Mouse (Mus musculus) kidney, adult 9 months (tissue): ENCODE measurements at regions not wholly inside any gene's neighbourhood (a gene's known extent, or its start where the extent isn't known, plus 50 kb on each side); places are given as distances from the start of the nearest gene placed in this dataset.

Experiments used
- DNase-seq: peaks from one replicate; pipeline ENCODE4 v3.0.0; 2022

GRCm38 (mm10) chr6:117427351-117428142, 259.2 kb downstream of the Cxcl12 start:
- DNase-seq: no peak

DNA sequence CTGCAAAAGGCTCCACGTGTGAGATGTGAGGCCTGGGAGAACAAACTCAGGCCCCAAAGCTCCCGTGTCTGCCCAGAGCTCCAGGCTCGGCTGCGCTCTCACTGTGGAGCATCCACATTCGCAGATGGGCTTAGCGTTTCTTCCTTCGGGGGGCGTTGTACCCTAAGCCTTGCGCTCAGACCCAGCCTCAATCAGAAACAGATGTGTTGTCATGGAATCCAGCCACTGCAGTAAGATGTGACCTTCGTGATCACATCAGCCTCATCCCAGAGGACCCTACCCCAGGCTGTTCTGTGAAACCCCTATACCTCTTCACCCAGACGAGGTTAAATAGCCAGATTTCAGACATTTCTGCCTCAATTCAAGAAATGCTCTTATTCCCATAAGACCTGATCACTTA, 260.1 kb downstream of the Cxcl12 start:
- no peak for DNase-seq

- peak; percentile 23 for DNase-seq
These were observed 262.8 kb downstream of the Cxcl12 start for GRCm38 (mm10) chr6:117430876-117431781.

DNA sequence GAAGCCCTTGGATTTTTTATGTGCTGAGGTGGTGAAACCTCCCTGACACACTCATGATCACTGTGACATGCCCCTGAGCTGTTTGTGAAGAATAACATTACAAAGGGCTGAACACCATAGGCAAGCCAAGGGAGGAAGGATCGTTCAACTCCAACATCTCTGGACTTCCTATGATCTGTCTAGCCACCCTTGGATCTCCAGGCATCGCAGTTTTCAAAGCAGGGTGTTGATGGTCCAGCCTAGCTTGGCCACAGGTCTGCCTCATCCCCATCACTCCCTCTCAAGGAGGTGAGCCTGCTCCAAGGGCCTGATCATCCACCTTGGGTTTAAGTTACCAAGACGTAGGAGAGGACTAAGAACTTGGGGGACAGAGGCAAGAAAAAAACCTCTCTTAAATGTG, 268.5 kb downstream of the Cxcl12 start:
- DNase-seq: no peak

- DNase-seq: no peak
These were observed 269.2 kb downstream of the Cxcl12 start for GRCm38 (mm10) chr6:117437411-117438101.

DNA sequence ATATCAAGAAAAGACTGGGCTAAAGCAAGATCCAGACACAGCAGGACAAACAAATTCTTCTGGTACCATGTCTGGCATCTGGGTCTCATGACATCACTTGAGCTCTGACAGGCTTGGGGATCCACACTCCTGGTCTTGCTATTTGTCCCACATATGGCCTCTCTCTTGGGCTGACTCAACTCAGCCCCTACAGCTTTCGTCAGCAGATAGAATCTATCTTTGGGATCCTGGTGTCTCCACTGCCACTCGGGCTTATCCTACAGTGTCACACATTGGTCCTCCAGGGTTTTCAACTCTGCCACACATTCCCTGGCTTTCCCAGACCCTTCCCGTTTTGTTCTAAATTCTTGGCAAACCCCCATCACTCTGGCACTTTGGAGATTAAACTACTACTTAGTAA, 280.3 kb downstream of the Cxcl12 start:
- DNase-seq: no peak

DNA sequence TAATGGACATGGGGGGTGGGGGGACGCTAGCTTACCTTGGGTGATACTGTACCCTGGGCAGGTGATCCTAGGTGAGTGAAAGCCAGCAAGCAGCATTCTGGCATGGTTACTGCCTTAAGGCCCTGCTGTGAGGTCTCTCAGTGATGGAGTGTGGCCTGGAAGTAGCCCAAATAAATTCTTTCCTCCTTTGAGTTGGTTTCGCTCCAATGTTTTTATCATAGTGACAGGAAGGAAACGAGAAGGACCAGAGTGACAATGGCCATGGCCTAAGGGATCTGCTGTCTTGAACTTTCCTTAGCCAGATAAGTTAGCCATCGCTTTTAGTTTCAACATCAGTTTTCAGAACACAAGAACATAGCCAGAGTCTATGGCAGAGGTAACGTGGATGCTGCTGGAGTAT, 282.7 kb downstream of the Cxcl12 start:
- peak; percentile 31 for DNase-seq

- no peak for DNase-seq
These were observed 291.9 kb downstream of the Cxcl12 start for GRCm38 (mm10) chr6:117460193-117460592.

- DNase-seq: no peak
These were observed 296.8 kb downstream of the Cxcl12 start for GRCm38 (mm10) chr6:117465165-117465564.

DNA sequence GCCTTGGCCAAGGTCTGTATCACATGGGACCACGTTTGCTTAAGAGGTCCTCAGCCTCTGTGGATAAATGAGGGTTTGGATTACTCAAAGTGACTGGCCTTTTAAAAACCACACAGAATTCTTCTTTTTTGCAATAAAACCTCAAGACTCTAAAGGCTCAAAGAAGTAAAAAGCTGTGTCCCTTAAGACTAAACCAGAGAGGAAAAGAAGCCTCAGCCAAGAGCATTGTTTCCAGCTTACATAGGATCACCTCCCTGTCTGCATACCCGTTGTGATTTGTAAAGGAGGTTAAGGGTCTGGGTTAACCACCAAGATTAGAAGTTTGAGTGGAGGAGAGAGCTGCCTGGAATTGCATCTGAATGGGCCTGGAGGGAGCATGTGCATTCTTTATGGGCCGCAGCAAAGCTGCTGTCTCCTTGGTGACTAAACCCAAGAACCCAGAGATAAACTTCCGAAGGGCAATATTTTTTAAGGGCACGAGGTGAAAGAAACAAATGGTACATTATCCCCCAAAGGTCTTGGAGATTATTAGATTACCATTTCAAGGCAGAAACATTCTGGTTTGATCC, 297.4 kb downstream of the Cxcl12 start:
- no peak for DNase-seq

DNA sequence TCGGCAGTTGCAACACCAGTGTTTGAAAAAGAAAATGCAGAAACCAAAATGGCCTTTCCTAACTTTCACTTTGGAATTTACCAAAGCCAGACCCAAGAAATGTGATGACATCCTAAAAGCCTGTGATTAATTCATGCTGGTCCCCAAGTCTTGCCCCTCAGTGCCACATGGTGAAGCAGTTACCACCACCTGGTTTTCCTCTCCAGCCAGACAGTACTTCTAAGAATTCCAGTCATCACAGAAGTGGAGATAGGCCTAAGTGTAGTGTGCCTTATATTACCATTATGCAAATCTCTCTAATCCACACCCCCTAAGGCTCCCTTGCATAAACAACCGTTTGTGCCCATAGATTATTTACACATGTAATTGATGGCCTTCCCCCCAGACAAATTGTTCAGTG, 311.0 kb downstream of the Cxcl12 start:
- DNase-seq: no peak

DNA sequence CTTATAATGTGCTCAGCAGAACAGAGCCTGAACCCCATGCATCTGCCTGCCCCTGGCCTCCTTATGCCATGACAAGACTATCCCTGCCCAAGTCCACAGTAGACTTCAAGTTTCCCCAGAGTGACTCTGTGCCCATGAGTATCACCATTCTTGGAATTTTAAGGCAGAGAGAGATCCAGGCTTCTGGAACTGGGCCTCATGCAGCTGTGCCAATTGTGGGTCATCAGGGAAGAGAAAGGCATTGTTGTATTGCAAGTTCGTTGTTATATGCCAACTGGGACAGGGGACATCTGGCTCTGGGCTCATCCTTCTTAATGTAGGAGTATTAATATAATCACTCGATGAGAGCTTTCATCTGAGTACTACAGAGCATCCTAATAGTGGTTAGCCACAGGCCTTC, 312.1 kb downstream of the Cxcl12 start:
- no peak for DNase-seq

- no peak for DNase-seq
These were observed 320.8 kb downstream of the Cxcl12 start for GRCm38 (mm10) chr6:117489161-117489560.

- DNase-seq: no peak
These were observed 321.5 kb downstream of the Cxcl12 start for GRCm38 (mm10) chr6:117489761-117490396.

DNA sequence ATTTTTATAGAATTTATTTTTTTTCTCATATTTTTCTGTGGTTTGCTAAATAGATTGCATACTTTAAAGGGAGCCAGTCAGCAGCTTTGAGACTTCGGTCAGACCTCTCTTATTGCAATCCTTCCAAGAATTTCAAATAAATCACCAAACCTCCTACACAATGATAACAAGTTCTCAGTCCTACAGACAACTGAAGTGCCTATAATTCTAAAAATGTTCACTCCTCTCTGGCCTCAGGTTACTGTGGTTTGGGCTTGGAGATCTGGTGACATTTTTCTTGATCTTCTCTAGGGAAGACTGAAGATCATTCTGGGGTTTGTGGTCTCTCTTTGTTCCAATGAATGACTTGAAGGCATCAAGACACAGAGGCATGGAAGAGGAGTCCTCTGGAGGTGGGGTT, 326.6 kb downstream of the Cxcl12 start:
- DNase-seq: no peak

DNA sequence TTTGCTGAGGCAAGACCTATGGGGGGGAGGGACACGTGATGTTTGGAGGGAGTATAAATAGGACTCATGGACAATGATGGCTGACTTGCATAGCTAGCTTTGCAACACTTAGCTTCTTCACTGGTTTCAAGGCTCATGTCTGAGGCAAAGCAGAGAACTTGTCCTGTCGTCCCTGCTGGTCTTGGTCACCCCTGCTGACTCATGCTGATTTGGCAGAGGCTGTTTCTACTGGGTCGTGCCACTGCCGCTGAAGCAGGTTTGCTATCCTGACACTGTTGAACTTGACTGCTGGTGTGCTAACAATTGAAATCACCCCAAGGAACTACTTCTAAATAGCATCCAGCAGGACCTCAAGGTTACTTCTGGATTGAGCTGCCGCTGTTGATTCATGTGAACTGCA, 329.0 kb downstream of the Cxcl12 start:
- DNase-seq: no peak

- DNase-seq: no peak
These were observed 329.6 kb downstream of the Cxcl12 start for GRCm38 (mm10) chr6:117497904-117498303.

GRCm38 (mm10) chr6:117502346-117502745, 334.0 kb downstream of the Cxcl12 start:
- peak; percentile 26 for DNase-seq

GRCm38 (mm10) chr6:117504771-117505170, 336.2 kb upstream of the Zfp637 start:
- no peak for DNase-seq

DNA sequence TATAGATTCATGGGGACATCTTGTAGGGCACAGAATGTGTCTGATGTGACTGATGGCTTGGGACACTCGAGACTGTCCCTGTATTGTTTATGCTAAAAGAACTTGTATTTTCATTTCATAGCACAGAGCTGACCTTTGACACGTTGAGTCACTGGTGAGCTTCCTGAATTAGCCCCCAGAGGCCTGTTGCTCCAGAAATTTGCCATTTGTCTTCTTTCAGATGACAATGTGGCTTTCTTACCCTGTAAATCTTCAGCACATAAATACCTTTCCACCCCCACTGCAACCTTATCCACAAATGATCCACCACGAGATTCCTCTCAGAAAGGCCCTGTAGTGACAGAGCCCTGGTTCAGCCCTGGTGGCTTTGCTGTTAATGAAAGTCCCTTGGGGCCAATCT, 335.5 kb upstream of the Zfp637 start:
- DNase-seq: peak; percentile 50

DNA sequence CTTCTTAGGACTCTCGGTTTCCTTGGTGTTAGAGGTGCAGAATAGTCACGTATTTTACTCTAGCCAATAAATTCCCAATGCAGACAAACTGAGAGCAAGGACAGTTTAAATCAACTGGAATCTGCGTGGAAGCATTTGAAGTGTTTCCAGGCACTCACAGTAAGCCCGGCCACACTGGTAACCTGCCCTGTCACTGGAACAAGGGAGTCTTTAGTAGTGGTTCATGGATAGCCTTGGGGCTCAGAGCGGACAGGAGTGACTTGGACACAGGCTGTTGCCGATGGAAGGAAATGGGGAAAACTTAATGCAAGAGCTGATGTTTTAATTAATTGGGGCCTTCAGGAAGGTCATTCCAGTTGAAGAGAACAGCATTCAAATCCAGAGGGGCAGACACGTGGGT, 334.4 kb upstream of the Zfp637 start:
- DNase-seq: no peak

DNA sequence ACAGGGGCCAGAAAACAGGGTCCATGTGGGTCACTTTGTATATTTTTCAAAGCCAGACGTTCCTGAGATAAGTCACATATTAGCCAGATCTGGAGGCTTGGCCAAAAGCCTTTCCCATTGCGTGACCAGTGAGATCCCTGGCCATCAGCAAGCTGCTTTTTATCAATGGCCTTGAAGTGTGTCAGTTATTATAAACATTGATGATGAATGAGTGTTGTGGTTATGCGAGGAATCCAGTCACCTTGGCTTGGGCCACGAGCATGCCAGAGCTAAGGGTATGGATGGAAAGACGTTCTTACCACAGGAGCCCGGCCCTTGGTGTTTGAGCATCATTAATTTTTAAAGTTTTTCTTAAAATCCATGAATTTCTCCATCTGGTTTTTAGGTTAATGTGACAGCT, 332.1 kb upstream of the Zfp637 start:
- no peak for DNase-seq

- no peak for DNase-seq
These were observed 331.0 kb upstream of the Zfp637 start for GRCm38 (mm10) chr6:117510026-117510425.
